Mouse (Mus musculus): ENCODE data around the gene Mymx.

GRCm38 (mm10) chr17:45634033-45634432 lies 32.1 kb upstream of the Mymx start:
- TF ChIP-seq CTCF (IDR thresholded peaks at IDR 0.05; ENCODE audit: low read depth, low read length) (no peak), EP300 (IDR thresholded peaks at IDR 0.05; ENCODE audit: insufficient read depth, low read depth, low read length) (no peak)
